Mouse (Mus musculus): ENCODE data around the gene Mars.

Gene Mars

DNA sequence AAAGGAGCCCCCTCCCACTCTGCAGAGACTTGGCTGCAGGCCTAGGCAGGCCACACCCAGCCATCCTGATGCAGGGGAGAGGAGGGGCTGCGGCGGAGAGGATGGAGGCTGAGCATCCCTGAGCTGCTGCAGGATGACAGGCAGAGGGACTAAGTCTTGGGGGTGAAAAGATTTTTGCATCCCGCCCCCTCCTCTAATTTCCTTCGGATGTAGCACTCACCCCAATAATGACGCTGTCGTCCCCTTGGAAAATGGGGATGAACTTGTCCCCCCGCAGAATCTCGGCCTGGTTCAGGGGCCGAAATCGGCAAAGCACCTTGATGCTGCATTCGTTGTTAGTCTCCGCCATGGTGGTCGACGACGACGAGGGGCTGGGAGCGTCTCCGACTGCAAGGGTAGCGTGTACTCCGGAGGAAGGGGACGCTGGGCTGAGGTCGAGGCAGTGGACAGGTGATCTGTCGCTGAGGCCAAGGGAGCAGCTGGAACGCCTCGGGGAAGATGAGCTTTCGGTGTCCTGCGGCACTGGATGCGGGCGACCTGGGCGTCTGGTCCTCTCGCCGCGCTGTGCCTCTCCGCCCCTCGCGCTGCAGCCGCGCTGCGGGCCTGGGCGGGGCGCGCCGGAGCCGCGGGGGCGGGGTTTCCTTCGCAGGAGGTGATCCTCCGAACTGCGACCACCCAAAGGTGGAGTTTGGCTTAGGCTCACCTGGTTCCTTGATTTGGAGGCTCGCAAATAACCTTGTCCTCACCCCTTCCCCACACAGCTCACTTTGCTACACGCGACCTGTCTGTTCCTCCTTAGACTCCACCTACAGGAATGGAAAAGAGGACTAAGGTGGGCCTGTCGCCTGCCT, 48.8 kb downstream of the Mars start, which contains the start of gene Kif5a:
Gene Kif5a (minus strand): TSS at position 801 of the 851 bp plus-strand sequence.
- DNase-seq (ENCODE audit: low read depth, low spot score): no peak

DNA sequence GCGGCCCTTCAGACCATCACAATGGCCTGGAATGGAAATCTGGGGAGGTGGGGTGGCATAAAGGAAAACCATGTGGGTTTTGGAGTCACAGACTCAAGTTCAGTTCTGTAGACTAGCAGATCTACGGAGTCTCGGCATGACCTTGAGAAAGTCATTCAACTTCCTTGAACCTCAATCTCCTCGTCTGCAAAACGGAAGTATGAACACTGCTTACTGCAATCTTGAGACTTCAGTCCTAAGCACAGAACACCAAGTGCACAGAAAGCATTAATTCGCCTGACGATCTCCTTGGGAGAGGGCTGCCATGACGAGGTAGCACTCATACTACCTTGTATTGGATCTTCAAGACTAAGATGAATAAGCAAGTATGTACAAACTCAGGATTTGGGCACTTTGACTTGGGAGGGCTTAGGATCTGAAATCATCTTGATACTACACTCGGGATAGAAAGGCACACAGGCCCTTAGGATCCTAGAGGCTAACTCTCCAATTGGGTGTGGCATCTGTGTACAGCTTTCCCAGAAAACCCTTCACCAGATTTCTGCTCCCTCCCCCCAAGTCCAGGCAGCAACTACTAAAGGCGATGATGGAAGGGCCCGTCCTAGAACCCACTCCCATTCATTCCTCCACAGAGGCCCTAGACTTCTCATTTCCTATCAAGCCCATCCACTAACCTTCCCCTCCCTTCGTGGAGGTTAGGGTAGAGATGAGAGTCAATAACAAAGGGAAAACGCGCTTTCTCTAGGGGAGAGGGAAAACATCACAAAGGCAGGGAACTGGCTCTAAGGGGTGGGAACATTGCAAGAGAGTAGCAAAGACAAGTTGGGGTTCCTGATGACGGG, 49.7 kb downstream of the Mars start:
- DNase-seq (ENCODE audit: low read depth, low spot score): no peak

DNA sequence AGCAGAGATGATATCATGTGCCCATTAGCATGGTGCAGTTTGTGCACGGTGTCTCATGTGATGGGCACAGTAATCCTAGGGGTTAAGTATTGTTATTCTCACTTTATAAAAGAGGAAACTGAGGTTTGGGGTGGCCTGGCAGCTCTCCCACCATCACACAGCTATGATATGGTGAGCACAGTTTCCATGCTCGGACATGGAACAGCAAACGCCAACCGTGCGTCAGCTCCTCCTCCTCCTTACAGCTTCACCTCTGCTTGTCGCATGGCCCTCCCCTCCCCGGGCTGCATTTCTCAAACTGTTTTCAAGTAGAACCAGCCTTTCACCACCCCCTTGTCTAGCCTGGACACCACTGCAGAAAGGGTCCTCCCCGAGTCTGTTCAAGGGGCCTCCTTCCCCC, 53.1 kb downstream of the Mars start:
- DNase-seq (ENCODE audit: low read depth, low spot score): no peak

DNA sequence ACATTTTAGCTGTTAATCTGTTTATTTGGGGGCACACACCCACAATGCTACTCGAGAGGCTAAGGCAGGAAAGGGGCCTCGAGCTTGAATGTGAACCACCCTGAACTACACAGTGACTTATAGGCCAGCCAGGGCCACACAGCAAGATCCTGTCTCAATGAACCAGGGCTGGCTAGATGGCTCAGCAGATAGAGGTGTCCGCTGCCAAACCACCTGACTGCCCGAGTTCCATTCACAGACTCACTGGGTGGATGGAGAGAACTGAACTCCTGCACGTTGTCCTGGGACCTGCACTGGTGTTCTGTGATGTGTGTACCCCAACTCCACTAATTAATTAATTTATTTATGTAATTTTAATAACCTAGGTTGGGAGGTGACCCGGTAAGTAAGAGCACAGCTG, 53.8 kb downstream of the Mars start:
- no peak for DNase-seq (ENCODE audit: low read depth, low spot score)

DNA sequence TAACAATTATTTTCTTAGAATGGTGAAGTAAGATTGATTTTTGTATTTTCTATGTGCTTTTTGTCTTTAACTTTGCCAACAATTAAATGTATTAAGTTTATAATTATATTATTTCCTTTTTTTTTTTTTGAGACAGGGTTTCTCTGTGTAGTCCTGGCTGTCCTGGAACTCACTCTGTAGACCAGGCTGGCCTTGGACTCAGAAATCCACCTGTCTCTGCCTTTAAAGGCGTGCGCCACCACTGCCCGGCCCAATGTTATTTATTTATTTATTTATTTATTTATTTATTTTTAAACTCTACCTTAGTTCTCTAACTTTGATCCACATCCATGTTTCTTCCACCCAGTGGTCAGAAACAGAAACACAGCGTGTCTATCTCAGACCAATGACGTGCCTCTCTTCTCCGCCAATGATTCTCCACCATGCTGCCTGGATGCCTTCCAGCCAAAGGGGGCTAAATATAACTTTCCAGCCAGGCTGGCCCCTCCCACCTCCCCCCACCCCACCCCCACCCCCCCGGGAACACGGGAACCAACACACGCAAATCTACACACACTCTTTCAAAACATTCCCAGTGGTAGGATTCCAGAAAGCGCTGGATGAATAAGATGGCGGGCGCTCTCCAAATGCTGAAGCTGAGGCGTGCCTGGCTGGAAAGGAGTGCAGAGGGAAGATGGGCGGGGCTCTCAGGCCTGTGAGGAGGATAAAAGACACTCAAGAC, 55.8 kb downstream of the Mars start:
- no peak for DNase-seq (ENCODE audit: low read depth, low spot score)

DNA sequence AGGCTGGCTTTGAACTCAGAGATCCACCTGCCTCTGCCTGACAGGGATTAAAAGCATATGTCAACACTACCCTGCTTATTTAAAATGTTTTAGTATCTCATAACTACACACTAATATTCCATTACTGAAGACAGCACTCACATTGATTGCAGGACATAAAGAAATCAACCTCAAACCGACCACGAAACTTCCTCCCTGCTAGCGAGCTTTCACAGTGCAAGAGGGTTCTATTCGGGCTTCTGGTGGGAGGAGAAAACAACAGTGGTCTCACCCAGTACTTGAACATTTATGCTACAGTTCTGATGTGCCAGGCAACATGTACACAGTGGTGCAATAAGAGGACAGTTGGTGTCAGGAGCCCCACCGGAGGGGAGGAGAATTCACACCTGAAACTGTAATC, 60.8 kb downstream of the Mars start:
- DNase-seq (ENCODE audit: low read depth, low spot score): no peak
